Mouse (Mus musculus): ENCODE results near the gene Mavs.
A peak's percentile ranks its signal among the peaks of the same experiment; 100 is the strongest.
"Not testable (repeated sequence)": the region's sequence is repeated elsewhere in the genome, so short reads cannot be mapped to it uniquely, and the experiment has no call there.

Gene Mavs

DNA sequence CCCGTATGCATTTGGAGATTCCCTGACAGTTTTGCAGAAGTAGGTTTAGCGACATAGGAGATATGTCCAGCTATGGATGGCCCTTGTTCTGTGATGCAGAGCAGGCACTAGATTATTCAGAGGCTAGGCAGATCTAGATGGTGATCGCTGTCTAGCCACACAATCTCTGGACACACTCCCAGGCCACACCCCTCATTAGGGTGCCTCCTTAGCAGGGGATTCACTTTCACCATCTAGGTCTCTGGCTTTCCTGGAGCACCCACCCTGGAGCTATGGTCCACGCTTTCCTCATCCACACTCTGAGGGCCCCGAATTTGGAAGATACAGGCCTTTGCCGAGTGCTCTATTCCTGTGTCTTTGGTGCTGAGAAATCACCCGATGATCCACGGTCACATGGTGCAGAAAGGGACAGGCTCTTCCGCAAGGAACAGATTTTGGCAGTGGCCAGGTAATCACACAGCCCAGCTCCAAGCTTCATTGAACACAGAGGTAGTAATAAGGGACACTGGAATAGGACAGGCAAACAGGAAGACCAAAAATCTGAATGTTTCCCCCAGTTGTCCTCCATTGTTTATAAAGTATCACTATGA, 22.7 kb upstream of the Mavs start:
- no peak for DNase-seq (ENCODE audit: low spot score)

- no peak for DNase-seq (ENCODE audit: low spot score)
Observed at GRCm38 (mm10) chr2:131213773-131214172, 20.1 kb upstream of the Mavs start.

DNA sequence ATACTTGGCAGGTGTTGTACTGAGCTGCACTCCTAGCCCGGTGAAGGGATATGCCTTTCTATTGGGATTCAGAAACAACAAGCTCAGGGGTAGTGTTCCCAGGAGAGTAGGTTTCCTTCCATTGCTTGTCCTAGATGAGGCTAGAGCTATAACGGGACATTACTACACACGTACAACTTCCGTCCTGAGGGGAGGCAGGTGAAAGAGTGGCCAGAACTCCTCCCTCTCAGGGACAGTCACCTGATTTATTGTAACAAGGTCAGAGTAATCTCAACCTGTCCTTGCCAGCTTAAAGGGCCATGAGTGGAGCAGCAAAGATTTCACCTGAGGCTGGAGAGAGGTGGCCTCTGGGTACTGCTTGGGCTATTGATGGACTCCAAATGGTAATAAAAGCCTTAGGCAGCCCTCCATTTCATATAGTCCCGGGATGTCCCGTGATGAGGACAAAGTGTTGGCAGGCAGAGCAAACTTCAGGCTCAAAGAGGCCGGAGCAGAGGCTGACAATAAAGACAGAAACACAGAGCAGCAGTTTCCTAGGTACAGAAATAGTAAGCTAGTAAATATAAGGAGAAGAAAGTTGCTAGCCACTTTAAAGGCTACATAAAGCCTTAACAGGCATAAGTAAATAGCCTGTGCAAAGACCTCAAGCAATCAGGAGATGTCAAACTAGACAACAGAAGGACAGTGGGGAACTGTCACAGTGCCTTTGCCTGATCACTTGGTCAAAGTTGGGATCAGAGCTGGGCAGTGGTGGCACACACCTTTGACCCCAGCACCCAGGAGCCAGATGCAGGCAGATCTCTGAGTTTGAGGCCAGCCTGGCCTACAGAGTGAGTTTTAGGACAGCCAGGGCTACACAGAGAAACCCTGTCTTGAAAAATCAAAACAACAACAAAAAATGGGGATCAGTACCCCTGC, 17.7 kb upstream of the Mavs start:
- no peak for DNase-seq (ENCODE audit: low spot score)

DNA sequence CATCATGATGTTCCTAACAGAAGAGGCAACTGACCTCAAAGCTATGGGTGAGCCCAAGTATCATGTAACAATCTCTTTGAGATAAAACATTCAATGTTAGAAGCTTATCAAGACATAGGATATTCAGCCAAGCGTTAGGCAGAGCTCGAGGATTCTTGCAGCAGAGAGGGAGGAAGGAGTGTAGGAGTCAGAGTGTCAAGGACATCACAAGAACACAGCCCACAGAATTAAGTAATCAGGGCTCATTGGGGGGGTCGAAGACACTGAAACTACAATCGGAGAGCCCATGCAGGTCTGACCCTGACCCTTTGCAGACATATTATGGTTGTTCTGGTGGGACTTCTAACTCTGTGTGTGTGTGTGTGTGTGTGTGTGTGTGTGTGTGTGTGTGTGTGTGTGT, 13.8 kb upstream of the Mavs start:
- no peak for DNase-seq (ENCODE audit: low spot score)

- DNase-seq (ENCODE audit: low spot score) = no peak
Observed at GRCm38 (mm10) chr2:131221853-131222515, 11.9 kb upstream of the Mavs start.

- DNase-seq (ENCODE audit: low spot score) = no peak
Observed at GRCm38 (mm10) chr2:131222562-131222961, 11.3 kb upstream of the Mavs start.

DNA sequence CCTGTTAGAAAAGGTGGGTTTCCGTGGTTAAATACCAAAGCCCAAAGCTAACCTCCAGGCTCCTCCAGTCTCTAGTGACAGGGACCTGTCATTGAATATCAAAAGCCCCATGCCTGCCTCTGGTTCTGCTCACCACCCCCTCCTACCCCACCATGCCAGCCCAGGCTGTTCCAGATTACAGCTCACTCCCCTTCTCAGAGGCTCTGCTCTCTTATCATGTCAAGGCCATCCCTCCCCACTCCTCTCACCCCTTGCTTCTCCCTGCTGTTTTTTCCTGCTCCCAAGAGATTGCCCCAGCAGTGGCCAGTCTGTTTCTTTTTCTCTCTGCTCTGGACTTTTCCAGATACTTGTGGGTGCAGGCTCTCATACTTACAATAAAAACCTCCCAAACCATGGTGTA, 10.3 kb upstream of the Mavs start:
- no peak for DNase-seq (ENCODE audit: low spot score)

- DNase-seq (ENCODE audit: low spot score) = no peak
Observed at GRCm38 (mm10) chr2:131225178-131225577, 8.7 kb upstream of the Mavs start.

DNA sequence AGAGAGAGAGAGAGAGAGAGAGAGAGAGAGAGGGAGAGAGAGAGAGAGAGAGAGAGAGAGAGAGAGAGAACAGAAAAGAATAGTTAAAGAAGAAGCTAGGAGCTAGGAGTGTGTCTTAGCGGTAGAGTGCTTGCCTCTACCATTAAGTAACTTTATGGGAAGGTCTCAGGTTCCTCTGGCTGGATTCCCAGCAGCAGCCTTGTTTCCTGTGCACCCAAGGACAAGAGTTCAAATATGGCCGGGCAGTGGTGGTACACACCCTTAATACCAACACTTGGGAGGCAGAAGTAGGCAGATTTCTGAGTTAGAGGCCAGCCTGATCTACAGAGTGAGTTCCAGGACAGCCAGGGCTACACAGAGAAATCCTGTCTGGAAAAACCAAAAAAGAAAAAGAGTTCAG, 7.2 kb upstream of the Mavs start:
- DNase-seq (ENCODE audit: low spot score) = not testable (repeated sequence)

DNA sequence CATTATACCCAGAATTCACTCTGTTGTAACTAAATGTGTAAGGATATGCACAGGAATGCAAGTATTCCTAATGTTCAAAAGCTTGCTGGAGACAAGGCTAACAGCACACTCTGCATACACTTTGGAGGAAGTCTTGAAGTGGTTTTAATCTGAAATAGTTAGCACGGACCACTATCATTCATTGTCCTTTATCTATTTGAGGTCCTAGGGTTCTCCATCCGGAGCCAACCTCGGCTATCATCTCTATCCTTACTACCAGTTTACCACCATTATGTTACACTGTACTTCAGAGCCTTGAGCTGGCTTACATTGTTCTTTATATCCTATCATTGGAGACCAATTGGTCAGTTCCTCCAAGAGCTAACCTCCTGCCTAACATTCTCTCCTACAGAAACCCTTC, 6.6 kb upstream of the Mavs start:
- no peak for DNase-seq (ENCODE audit: low spot score)

- peak; percentile 29 for DNase-seq (ENCODE audit: low spot score)
Observed at GRCm38 (mm10) chr2:131232558-131232957, 1.3 kb upstream of the Mavs start.

DNA sequence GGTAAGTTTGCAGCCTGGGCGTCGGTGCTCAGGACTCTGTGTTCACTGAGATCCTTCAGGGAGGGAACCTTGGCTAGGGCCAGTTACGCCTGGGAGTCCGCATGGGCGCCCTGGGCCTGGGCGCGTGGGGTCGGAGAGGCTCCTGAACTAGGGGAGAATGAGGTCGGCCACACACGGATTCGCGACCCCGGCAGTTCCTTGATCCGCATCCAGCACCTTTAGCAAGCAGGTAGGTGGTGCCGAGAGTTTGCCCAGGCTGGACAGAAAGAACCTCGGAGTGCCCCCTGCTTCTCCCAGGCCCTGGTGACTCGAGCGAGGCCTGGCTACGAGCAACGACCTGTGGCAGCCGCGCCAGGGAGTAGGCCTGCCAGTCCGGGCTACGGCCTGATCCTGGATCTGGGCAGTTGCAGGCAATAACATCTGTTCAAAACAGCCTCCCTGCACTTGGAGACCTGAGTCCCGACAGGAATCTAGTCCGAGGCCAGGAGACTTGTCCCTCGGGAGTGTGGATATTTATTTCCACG, 326 bp downstream of the Mavs start:
- DNase-seq (ENCODE audit: low spot score) = no peak

- DNase-seq (ENCODE audit: low spot score) = no peak
Observed at GRCm38 (mm10) chr2:131234970-131235635, 1.2 kb downstream of the Mavs start.

DNA sequence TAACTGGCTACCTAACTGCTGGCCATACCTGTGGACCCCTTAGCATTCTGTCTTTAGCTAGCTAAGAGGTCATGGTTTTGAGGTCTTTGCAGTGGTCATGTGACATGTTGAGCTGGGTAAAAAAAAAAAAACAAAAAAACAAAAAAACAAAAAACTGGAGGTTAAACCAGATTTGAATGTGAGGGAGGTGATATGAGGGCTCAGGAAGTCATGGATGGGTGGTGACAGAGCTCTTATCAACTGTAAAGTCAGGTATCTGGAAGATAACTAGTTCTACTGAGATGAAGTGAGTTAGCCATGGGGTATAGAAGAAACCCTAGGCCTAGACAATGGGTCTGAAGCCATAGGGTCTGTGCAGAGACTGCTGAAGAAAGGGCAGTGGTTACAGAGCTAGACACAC, 8.3 kb downstream of the Mavs start:
- DNase-seq (ENCODE audit: low spot score) = no peak

DNA sequence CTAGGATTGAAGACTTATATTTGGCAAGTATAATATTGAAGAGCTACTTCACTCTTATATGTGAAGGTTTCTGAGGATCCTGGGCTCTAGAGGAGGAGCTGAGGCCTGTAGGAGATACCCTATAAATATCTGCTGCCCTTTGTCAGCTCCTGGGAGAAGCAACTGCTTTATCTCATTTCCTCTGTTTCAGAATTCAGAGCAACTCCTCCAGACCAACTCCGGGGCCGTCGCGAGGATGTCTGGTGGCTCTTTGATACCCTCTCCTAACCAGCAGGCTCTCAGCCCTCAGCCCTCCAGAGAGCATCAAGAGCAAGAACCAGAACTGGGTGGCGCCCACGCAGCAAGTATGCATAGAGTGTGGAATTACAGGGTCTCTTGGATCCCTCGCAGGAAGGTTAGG, 9.1 kb downstream of the Mavs start:
- DNase-seq (ENCODE audit: low spot score) = no peak

DNA sequence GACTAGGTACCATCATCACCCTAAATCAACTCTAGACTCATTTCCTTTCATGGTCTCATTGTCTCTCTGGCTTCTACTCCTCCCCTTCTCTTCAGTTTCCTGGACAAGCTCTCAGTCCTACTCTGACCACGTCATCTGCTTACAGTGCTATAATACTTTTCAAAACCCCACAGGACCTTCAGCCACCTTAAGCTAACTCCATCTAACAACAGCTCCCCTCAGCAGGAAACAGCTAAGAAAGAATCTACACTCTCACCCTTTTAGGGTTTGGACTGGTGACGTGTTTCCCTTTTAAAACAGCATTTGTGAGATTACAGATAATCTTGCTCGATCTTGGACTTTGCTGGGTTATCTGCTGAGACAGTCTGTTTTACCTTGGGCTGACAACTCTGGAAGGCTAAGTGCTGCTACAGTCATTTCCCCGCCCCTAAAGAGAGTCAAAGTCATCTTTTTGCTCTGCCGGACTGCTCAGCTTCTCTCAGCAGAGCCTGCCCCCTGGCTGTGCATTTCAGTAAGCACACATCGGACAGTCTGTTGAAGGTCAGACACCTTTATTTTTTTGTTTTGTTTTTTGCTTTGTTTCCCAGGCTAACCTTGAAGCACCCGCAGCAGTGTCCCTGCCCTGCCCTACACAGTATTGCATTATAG, 19.9 kb downstream of the Mavs start:
- DNase-seq (ENCODE audit: low spot score) = peak; percentile 58

- DNase-seq (ENCODE audit: low spot score) = no peak
Observed at GRCm38 (mm10) chr2:131254329-131254713, 20.5 kb downstream of the Mavs start.

GRCm38 (mm10) chr2:131255738-131256137, 21.9 kb downstream of the Mavs start:
- peak; percentile 14 for DNase-seq (ENCODE audit: low spot score)

DNA sequence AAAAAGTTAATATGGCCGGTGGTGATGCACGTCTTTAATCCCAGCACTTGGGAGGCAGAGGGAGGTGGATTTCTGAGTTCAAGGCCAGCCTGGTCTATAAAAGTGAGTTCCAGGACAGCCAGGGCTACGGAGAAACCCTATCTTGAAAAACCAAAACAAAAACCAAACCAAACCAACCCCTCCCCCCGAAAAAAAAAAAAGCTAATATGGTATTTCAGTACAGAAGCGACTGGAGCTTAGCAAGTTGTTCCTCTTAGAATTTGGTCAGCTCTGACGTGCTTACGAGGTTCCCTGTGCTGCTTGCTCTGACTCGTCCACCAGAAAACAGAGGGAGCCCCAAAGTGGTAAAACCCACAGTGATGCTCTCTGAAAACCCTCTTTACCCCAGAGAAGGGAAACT, 24.8 kb downstream of the Mavs start:
- DNase-seq (ENCODE audit: low spot score) = no peak

- no peak for DNase-seq (ENCODE audit: low spot score)
Observed at GRCm38 (mm10) chr2:131260544-131261307, 26.9 kb downstream of the Mavs start.

All from T-cell, adult 2 months (primary cell).